Mouse (Mus musculus): ENCODE results near the gene Efcab9.

Efcab9 gene

GRCm38 (mm10) chr11:32568637-32569293 lies 36.9 kb upstream of the Efcab9 start:
- Histone ChIP-seq H3K36me3 (ENCODE audit: insufficient read depth, low read length) (peaks cover 5% of the 10 kb centered on the region; the same call in 1 of the 2 replicates), H3K9me3 (ENCODE audit: low read length) (no peaks in the 10 kb centered on the region), H3K27me3 (ENCODE audit: insufficient read depth, low read length) (no peaks in the 10 kb centered on the region), H3K4me3 (replicated peaks; ENCODE audit: low read length) (no peak overlapping the region), H3K4me1 (replicated peaks; ENCODE audit: low read depth, low read length) (peaks cover 31% of the 10 kb centered on the region)
- no peak for TF ChIP-seq NANOG (IDR thresholded peaks at IDR 0.05; ENCODE audit: borderline replicate concordance, low read length)
- TF ChIP-seq POU5F1 (IDR thresholded peaks at IDR 0.05; ENCODE audit: borderline replicate concordance, low read length): no peak
- no peak for TF ChIP-seq CTCF (conservative IDR thresholded peaks at IDR 0.05; ENCODE audit: low read length)

GRCm38 (mm10) chr11:32568060-32568459 lies 36.2 kb upstream of the Efcab9 start:
- TF ChIP-seq POU5F1 (IDR thresholded peaks at IDR 0.05; ENCODE audit: borderline replicate concordance, low read length) (no peak), NANOG (IDR thresholded peaks at IDR 0.05; ENCODE audit: borderline replicate concordance, low read length) (no peak), CTCF (conservative IDR thresholded peaks at IDR 0.05; ENCODE audit: low read length) (no peak)
- peaks cover 38% of the 10 kb centered on the region for H3K4me1 ChIP-seq (replicated peaks; ENCODE audit: low read depth, low read length)
- peaks cover 5% of the 10 kb centered on the region; the same call in 1 of the 2 replicates for H3K36me3 ChIP-seq (ENCODE audit: insufficient read depth, low read length)
- no peak overlapping the region for H3K4me3 ChIP-seq (replicated peaks; ENCODE audit: low read length)
- no peaks in the 10 kb centered on the region for H3K27me3 ChIP-seq (ENCODE audit: insufficient read depth, low read length)
- no peaks in the 10 kb centered on the region for H3K9me3 ChIP-seq (ENCODE audit: low read length)

- Histone ChIP-seq H3K27me3 (ENCODE audit: insufficient read depth, low read length) (no peaks in the 10 kb centered on the region), H3K9me3 (ENCODE audit: low read length) (no peaks in the 10 kb centered on the region), H3K4me1 (replicated peaks; ENCODE audit: low read depth, low read length) (peaks cover 43% of the 10 kb centered on the region), H3K36me3 (ENCODE audit: insufficient read depth, low read length) (peaks cover 5% of the 10 kb centered on the region; the same call in 1 of the 2 replicates), H3K4me3 (replicated peaks; ENCODE audit: low read length) (no peak overlapping the region)
- TF ChIP-seq NANOG (IDR thresholded peaks at IDR 0.05; ENCODE audit: borderline replicate concordance, low read length): no peak
- TF ChIP-seq POU5F1 (IDR thresholded peaks at IDR 0.05; ENCODE audit: borderline replicate concordance, low read length): no peak
- TF ChIP-seq CTCF (conservative IDR thresholded peaks at IDR 0.05; ENCODE audit: low read length): no peak
Observed at GRCm38 (mm10) chr11:32567000-32567855, 35.3 kb upstream of the Efcab9 start.

- peaks cover 11% of the 10 kb centered on the region; the same call in 1 of the 2 replicates for H3K36me3 ChIP-seq (ENCODE audit: insufficient read depth, low read length)
- no peak overlapping the region for H3K4me3 ChIP-seq (replicated peaks; ENCODE audit: low read length)
- peaks cover 43% of the 10 kb centered on the region for H3K4me1 ChIP-seq (replicated peaks; ENCODE audit: low read depth, low read length)
- H3K27me3 ChIP-seq (ENCODE audit: insufficient read depth, low read length): no peaks in the 10 kb centered on the region
- TF ChIP-seq POU5F1 (IDR thresholded peaks at IDR 0.05; ENCODE audit: borderline replicate concordance, low read length): no peak
- no peak for TF ChIP-seq NANOG (IDR thresholded peaks at IDR 0.05; ENCODE audit: borderline replicate concordance, low read length)
- TF ChIP-seq CTCF (conservative IDR thresholded peaks at IDR 0.05; ENCODE audit: low read length): no peak
- H3K9me3 ChIP-seq (ENCODE audit: low read length): no peaks in the 10 kb centered on the region
Observed at GRCm38 (mm10) chr11:32566184-32566583, 34.3 kb upstream of the Efcab9 start.

- H3K27me3 ChIP-seq (ENCODE audit: insufficient read depth, low read length): no peaks in the 10 kb centered on the region
- no peak overlapping the region for H3K4me3 ChIP-seq (replicated peaks; ENCODE audit: low read length)
- TF ChIP-seq POU5F1 (IDR thresholded peaks at IDR 0.05; ENCODE audit: borderline replicate concordance, low read length) (no peak), NANOG (IDR thresholded peaks at IDR 0.05; ENCODE audit: borderline replicate concordance, low read length) (no peak), CTCF (conservative IDR thresholded peaks at IDR 0.05; ENCODE audit: low read length) (no peak)
Observed at GRCm38 (mm10) chr11:32565088-32565487, 33.2 kb upstream of the Efcab9 start.

GRCm38 (mm10) chr11:32564629-32565028 lies 32.7 kb upstream of the Efcab9 start:
- Histone ChIP-seq H3K4me1 (replicated peaks; ENCODE audit: low read depth, low read length) (peaks cover 43% of the 10 kb centered on the region), H3K27me3 (ENCODE audit: insufficient read depth, low read length) (no peaks in the 10 kb centered on the region), H3K9me3 (ENCODE audit: low read length) (no peaks in the 10 kb centered on the region), H3K36me3 (ENCODE audit: insufficient read depth, low read length) (peaks cover 11% of the 10 kb centered on the region; the same call in 1 of the 2 replicates), H3K4me3 (replicated peaks; ENCODE audit: low read length) (no peak overlapping the region)
- TF ChIP-seq NANOG (IDR thresholded peaks at IDR 0.05; ENCODE audit: borderline replicate concordance, low read length) (no peak), POU5F1 (IDR thresholded peaks at IDR 0.05; ENCODE audit: borderline replicate concordance, low read length) (no peak), CTCF (conservative IDR thresholded peaks at IDR 0.05; ENCODE audit: low read length) (no peak)

More at GRCm38 (mm10) chr11:32565088-32565487, 33.2 kb upstream of the Efcab9 start:
- Histone ChIP-seq H3K4me1 (replicated peaks; ENCODE audit: low read depth, low read length) (peaks cover 43% of the 10 kb centered on the region), H3K9me3 (ENCODE audit: low read length) (no peaks in the 10 kb centered on the region), H3K36me3 (ENCODE audit: insufficient read depth, low read length) (peaks cover 11% of the 10 kb centered on the region; the same call in 1 of the 2 replicates)

GRCm38 (mm10) chr11:32563660-32564059 lies 31.8 kb upstream of the Efcab9 start:
- no peaks in the 10 kb centered on the region for H3K9me3 ChIP-seq (ENCODE audit: low read length)
- no peak for TF ChIP-seq POU5F1 (IDR thresholded peaks at IDR 0.05; ENCODE audit: borderline replicate concordance, low read length)

GRCm38 (mm10) chr11:32562706-32563105 lies 30.8 kb upstream of the Efcab9 start:
- Histone ChIP-seq H3K27me3 (ENCODE audit: insufficient read depth, low read length) (no peaks in the 10 kb centered on the region), H3K4me3 (replicated peaks; ENCODE audit: low read length) (no peak overlapping the region), H3K4me1 (replicated peaks; ENCODE audit: low read depth, low read length) (peaks cover 43% of the 10 kb centered on the region), H3K36me3 (ENCODE audit: insufficient read depth, low read length) (peaks cover 11% of the 10 kb centered on the region; the same call in 1 of the 2 replicates), H3K9me3 (ENCODE audit: low read length) (no peaks in the 10 kb centered on the region)
- TF ChIP-seq CTCF (conservative IDR thresholded peaks at IDR 0.05; ENCODE audit: low read length) (no peak), NANOG (IDR thresholded peaks at IDR 0.05; ENCODE audit: borderline replicate concordance, low read length) (no peak), POU5F1 (IDR thresholded peaks at IDR 0.05; ENCODE audit: borderline replicate concordance, low read length) (no peak)

More at GRCm38 (mm10) chr11:32563660-32564059, 31.8 kb upstream of the Efcab9 start:
- H3K36me3 ChIP-seq (ENCODE audit: insufficient read depth, low read length): peaks cover 11% of the 10 kb centered on the region; the same call in 1 of the 2 replicates
- peaks cover 42% of the 10 kb centered on the region for H3K4me1 ChIP-seq (replicated peaks; ENCODE audit: low read depth, low read length)
- H3K27me3 ChIP-seq (ENCODE audit: insufficient read depth, low read length): no peaks in the 10 kb centered on the region
- H3K4me3 ChIP-seq (replicated peaks; ENCODE audit: low read length): no peak overlapping the region
